Mouse (Mus musculus) left cerebral cortex, adult 18-20 months (tissue): ENCODE results near the gene AI597479. TPM values are rescaled to one million over a fixed set of nuclear protein-coding genes. Genes with fewer than 3 reads are reported as not detected.

Experiments used
- DNase-seq, 2 experiments: peaks; one replicate each; pipeline ENCODE4 v3.0.0; 2021 to 2022; ENCODE audit warnings: low spot score in 2 of 2, mixed read lengths in 1 of 2
- long read RNA-seq, 2 experiments: library from polyadenylated mRNA; stranded (forward); transcript quantifications; one replicate each; pipeline ENCODE4 v2.0.0; 2021
- total RNA-seq, 2 experiments: library from RNA; stranded (reverse); gene quantifications; 2 replicates each; pipeline ENCODE4 v1.2.3; 2021

The AI597479 gene
- total RNA-seq: 10 to 100 TPM; 24.7 to 25.3 TPM
- long read RNA-seq, experiment 1, transcript AI597479-201 (4 exons, 3,458 nt): major isoform, 30 of 34 reads
- long read RNA-seq, experiment 1, partial matches to known transcripts: 0 of 34 reads
- long read RNA-seq, experiment 1, other reads (novel, unspliced or antisense): 4 of 34 reads
- long read RNA-seq, experiment 2, transcript AI597479-201 (4 exons, 3,458 nt): major isoform, 35 of 39 reads
- long read RNA-seq, experiment 2, partial matches to known transcripts: 2 of 39 reads
- long read RNA-seq, experiment 2, other reads (novel, unspliced or antisense): 2 of 39 reads

- DNase-seq: peak; percentile 93 to 94
These were observed at the start of gene AI597479, which contains the start of gene Tgfbrap1 for GRCm38 (mm10) chr1:43098031-43098984. TSS of gene AI597479 (plus strand) at chr1:43098710. TSS of gene Tgfbrap1 (minus strand) at chr1:43098637.

GRCm38 (mm10) chr1:43051903-43052302 is 46.6 kb upstream of the AI597479 start:
- no peak for DNase-seq

GRCm38 (mm10) chr1:43065615-43066310 is 32.7 kb upstream of the AI597479 start:
- peak; percentile 81 to 86 for DNase-seq

- no peak for DNase-seq
These were observed 31.9 kb upstream of the AI597479 start for GRCm38 (mm10) chr1:43066573-43066972.

DNA sequence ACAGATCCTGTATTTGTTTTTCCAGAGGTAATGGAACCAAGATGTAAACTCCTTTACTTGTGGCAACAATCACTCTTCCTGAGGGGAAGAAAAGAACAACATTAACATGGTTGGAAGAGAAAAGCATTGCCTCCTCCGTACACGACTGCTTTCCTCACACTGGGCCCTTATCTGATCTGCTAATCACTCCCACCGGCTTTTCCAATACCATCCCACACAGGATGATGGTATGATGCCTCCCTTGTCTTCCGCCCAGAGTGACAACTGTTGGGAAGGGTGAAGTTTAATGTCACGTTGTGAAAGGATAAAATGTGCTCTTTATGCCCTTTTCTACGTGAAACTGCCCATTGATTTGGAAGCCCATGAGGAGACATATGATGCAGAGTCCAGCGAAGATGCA is 31.0 kb upstream of the AI597479 start:
- no peak for DNase-seq

DNA sequence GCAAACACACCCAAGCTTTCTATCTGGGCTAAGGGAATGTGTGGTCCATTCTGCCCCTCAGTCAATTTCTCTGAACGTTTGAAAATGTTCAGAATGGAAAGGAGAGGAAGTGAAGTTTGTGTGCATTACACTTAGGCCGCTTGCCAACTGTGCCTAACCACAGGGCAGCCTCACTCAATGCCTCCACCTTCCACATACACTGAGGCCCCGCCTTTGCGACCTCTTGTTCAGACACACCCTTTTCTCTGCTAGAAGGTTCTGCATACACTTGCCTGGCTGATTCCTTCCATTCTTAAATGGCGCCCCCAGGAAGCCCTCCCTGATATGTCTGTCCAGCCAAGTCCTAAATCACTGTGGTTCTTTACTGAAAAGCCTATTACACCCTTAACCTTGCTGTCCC is 27.8 kb upstream of the AI597479 start:
- DNase-seq: no peak

- no peak for DNase-seq
These were observed 26.5 kb upstream of the AI597479 start for GRCm38 (mm10) chr1:43072028-43072427.

DNA sequence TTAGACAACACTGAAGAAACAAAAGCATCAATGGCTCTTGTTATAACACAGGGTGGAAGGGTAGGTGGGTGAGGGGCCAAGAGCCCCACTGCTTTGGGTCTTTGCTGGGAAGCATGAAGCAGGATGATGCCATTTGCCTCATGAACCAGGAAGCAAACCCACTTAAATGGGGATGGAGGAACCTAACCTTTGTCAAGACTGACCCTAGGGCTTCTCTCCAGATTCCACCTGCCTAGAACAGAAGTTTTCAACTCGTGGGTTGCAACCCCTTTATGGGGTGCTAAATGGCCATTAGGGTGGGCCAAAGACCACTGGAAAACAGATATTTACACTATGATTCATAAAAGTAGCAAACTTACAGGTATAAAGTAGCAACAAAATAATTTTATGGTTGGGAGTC is 25.9 kb upstream of the AI597479 start:
- DNase-seq: no peak

DNA sequence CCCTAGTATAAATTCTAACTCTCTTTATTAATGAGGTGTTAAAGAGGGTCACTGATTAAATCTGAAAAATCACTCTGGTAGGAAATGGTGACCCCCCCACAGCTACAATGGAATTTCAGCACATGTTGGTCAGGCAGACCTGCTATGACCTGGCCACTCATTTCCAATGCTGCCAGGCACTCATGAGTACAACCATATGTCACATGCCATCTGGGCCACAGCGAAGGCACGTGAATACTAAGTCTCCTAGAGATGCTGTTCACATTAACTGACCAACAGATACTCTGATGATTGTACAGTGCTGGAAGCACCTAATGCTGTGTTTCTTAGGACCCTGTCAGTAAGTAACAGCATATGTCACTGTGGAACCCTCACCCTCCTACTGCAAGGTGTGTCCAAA is 23.7 kb upstream of the AI597479 start:
- DNase-seq: no peak

DNA sequence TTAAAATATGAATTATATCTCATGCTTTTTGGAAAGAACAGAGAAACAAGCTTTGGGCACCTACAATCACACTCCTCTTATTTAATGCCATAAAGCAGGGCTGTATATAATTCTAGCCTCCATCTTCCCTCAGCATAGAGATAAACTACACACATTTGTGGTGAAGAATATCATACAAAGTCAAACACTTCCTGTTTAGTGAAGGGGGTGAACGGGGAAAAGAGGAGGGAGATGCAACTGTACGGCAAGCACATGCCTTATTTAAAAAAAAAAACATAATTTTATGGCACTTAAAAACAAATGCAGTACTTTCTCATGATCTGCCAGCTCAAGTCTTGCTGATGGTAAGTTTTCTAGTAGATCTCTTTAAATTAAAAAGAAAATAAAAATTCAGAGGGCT is 20.4 kb upstream of the AI597479 start:
- no peak for DNase-seq

DNA sequence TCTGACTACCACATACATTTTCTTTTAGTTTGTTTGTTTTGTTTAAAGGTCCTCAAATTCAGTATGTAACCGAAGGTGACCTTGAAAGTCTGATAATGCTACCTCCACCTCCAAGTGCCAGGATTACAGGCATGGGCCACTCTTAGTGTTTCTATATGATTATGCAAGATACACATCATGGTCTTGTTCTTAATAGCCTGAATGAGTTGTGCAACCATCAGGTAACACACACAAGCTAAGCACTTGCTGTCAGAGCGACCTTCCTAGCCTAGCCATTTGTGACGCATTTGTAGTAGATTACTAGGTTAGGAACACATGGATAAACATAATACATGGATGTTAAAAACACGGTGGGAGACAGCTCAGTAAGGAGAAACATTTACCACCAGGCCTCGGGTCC is 15.6 kb upstream of the AI597479 start:
- DNase-seq: no peak

DNA sequence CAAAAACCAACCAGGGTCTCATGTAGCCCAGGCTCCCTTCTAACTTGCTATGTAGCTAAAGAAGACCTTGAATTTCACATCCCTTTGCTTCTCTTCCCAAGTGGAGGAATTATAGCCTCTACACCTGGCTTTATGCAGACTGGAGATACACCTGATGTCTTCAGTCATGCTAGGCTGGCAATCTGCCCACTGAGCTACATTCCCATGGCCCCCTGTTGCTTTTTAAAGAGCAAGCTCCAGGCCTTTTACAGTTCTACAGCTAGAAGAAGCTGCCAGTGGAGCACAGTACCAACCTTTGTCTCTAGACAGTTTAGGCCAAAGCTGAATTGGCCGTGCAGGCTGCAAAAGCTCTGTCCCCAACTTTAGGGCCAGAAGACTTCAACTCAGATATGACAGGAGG is 8.1 kb upstream of the AI597479 start:
- DNase-seq: no peak

- no peak for DNase-seq
These were observed 7.0 kb upstream of the AI597479 start for GRCm38 (mm10) chr1:43091306-43092055.

GRCm38 (mm10) chr1:43092056-43093015 is 6.2 kb upstream of the AI597479 start:
- peak; percentile 48 to 79 for DNase-seq

DNA sequence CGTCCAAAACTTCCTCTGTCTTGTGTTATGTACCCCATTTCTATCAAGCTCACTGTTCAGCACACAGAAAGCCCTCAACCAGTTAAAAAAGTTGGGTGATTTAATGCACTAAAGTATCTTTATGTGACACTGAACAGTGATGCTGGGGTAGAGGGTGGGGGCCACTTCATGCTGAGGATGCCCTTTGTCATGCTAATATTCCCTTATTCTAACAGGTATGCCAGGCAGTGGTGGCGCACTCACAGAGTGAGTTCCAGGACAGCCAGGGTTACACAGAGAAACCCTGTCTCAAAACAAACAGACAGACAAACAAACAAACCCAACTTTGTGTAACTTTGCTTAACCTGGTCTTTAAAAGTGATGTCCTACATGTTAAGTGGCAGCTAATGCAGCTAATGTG is 4.3 kb upstream of the AI597479 start:
- no peak for DNase-seq

GRCm38 (mm10) chr1:43108729-43109128 is 10.2 kb downstream of the AI597479 start:
- DNase-seq: no peak

DNA sequence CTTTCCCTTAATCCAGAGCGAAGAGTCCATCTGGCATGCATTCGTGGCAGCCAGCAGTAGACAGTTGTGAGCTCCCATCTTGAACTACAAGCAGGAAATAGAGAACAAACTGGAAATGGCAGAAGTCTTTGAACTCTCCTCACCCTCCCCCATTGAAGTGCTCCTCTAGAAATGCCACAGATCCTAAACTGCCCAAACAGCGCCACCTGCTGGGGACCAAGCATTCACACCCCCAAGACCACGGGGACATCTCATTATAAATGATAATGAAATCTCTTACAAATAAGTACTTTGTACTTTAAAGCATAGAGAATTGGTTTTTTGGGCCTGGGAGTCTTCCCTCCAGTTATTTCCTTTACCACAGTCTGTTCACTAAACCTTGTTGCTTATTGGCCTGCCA is 12.0 kb downstream of the AI597479 start:
- peak in 1 of 2 experiments; percentile 50 for DNase-seq

GRCm38 (mm10) chr1:43112882-43113281 is 14.4 kb downstream of the AI597479 start:
- DNase-seq: peak; percentile 74 to 80

- DNase-seq: no peak
These were observed 18.9 kb downstream of the AI597479 start for GRCm38 (mm10) chr1:43117435-43117834.

- no peak for DNase-seq
These were observed 22.4 kb downstream of the AI597479 start for GRCm38 (mm10) chr1:43120950-43121349.
